Mouse (Mus musculus) G1E-ER4 (cell line): ENCODE measurements around the gene Retreg1. TPM values are rescaled to one million over a fixed set of nuclear protein-coding genes. Genes with fewer than 3 reads are reported as not detected.

Experiments used
- GATA1 ChIP-seq: IDR thresholded peaks from one replicate; pipeline ENCODE4 v1.8.0; 2012; ENCODE audit warnings: low read length, inconsistent platforms
- polyA plus RNA-seq: library from polyadenylated mRNA; stranded (reverse); fragments of >175 nt; gene quantifications from 2 replicates; pipeline ENCODE4 v1.2.3, GENCODE M21; 2012

The Retreg1 gene
- polyA plus RNA-seq, 1 experiment, result not detected

GRCm38 (mm10) chr15:25966220-25966774 lies 123.3 kb downstream of the Retreg1 start:
- TF ChIP-seq GATA1, result no peak

DNA sequence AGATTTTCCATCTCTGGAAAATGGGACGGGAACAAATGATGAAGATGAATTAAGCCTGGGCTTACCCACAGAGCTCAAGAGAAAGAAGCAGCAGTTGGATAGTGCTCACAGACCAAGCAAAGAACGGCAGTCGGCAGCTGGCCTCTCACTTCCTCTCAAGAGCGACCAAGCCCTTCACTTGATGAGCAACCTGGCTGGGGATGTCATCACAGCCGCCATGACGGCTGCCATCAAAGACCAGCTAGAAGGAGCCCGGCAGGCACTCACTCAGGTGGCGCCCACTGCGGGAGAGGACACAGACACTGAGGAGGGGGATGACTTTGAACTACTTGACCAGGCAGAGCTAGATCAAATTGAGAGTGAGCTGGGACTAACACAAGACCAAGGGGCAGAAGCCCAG lies 128.6 kb downstream of the Retreg1 start:
- TF ChIP-seq GATA1, result no peak

GRCm38 (mm10) chr15:25972758-25973157 lies 129.8 kb downstream of the Retreg1 start:
- TF ChIP-seq GATA1, result no peak

DNA sequence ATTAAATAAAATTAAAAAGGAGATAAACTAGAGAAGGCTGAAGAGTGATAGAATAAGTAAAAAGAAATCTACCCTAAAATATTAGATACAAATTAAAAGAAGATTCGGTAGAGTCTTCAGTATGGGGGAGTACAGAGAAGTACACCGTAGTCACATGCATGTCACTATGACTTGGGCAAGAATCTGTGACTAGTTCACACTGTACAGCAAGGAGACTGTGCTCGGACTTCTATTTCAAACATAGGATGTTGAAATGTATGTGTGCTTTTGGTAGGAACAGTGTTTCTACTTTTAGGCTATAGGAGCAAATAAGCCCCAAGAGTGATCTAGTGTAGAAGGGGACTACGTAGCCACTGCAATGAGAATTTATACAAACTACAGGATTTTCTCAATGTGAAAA lies 131.4 kb downstream of the Retreg1 start:
- TF ChIP-seq GATA1, result no peak

- TF ChIP-seq GATA1, result no peak
These were observed 132.8 kb downstream of the Retreg1 start for GRCm38 (mm10) chr15:25975810-25976209.

DNA sequence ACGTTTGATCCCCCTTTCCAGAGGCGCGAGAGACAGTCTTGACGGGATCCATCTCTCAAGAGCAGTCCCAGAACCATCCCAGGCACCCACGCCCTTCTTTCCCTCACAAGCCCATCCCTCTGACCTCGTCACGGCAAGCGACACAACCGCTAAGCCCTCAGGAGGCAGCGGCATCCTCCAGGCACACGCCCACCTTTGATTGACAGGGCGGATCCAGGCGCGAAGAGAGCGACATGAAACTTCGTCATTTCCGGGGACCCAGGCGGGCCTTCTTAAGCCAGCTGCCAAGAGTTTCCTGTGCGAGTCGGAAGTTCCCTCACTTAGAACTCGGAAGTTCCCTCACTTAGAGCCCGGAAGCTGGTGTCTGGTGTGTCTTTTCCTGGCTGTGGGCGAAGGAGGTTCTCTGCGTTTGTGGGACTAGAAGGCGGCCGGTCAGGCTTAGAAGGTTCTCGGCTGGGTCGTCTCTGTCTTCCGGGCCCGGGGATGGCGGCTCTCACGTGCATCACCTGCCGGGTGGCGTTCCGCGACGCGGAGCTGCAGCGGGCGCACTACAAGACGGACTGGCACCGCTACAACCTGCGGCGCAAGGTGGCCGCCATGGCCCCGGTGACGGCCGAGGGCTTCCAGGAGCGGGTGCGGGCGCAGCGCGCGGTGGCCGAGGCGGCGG lies 141.2 kb downstream of the Retreg1 start, which contains the start of gene Zfp622:
Gene Zfp622 (plus strand): TSS at position 300 of the 667 bp plus-strand sequence.
- no peak for TF ChIP-seq GATA1

DNA sequence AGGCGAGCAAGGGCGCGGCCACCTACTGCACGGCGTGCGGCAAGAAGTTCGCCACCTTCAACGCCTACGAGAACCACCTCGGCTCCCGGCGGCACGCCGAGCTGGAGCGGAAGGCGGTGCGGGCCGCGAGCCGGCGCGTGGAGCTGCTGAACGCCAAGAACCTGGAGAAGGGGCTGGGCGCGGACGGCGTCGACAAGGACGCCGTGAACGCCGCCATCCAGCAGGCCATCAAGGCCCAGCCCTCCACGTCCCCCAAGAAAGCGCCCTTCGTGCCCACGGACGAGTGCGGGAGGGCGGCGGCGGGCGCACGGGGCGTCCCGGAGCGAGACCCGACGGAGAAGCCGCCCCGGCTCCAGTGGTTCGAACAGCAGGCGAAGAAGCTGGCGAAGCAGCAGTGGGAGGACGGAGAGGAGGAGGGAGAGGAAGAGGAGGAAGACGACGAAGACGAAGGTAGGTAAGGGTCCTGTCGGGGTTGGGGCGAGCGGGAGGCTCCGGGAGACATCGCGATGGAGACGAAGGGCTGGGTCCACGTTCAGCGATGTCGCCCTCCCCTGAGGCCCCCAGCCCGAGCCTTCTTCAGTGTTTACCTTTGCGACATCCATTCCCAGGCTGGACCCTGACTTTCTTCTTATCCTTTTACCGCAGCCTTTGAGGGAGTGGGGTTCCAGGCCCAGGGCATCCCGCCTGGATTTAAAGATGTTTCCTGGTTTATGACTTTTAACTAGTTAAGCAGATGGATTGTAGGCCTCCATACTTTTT lies 141.9 kb downstream of the Retreg1 start:
- TF ChIP-seq GATA1, result no peak

- TF ChIP-seq GATA1, result no peak
These were observed 150.2 kb downstream of the Retreg1 start for GRCm38 (mm10) chr15:25992992-25993727.

DNA sequence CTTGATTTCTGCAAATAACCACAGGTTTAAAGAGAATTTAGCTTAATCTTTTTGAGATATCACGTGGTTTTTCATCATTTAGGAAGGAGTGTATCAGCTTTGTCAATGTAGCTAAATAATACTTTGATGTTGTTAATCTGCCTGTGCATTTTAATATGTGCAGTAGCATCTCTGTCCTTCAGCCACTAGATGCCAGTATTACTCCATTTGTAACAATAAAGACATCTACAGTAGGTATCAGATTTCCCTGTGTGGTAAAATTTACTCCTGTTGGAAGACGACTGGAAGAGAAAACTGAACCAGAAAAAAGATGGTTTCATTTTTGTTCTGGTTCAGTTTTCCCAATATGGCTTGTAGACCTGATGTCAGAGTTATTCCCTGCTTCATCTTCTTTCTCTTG lies 152.5 kb downstream of the Retreg1 start:
- no peak for TF ChIP-seq GATA1

GRCm38 (mm10) chr15:26008621-26009020 lies 165.6 kb downstream of the Retreg1 start:
- TF ChIP-seq GATA1, result no peak

DNA sequence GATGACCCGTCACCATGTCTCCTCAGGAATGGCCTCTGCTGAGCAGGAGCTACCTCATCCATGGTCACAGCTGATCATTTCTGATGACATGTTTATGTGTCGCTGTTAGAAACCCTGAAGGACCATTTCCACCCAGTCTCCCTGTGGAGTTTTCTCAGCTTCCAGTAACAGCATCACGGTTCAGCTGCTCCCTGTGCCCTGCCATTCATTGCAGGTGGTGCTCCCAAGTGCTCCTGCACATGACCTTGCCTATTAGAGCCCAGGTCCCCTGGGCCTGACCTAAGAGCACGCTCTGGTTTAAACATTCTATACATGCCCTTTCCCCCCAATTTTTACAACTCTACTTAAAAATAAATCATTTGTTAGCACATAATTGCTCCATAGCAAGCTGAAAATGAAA lies 169.9 kb downstream of the Retreg1 start:
- TF ChIP-seq GATA1, result no peak

DNA sequence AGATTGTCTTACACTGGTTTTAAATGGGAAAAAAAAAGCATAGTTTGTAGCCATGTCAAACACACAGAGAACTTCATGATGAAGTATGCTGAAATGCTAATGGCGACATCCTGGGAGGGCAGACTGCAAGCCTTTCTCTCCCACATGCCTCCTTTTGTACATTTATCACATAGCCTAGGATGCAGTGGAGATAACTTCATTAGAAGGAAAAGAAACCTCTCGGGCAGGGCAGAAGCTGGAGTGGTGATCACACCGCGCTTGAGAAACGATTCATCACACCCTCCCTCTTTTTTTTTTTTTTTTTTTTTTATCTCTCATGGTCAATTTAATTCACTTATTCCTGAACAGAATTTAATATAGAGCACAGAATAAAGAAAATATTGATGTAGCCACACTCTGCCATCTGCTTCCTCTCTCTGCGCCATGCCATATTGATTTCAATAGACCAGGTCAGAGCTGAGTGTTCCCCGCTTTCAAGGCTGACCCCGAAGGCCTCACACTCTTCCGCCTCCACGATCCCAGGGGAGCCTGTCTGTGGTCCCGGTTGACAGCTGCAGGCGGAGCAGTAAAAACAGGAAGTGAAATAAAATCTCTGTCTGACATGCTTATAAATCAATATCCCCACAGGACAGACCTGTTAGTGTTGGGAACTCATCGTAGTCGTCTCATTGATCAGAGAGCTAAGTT lies 173.1 kb downstream of the Retreg1 start:
- TF ChIP-seq GATA1, result no peak

DNA sequence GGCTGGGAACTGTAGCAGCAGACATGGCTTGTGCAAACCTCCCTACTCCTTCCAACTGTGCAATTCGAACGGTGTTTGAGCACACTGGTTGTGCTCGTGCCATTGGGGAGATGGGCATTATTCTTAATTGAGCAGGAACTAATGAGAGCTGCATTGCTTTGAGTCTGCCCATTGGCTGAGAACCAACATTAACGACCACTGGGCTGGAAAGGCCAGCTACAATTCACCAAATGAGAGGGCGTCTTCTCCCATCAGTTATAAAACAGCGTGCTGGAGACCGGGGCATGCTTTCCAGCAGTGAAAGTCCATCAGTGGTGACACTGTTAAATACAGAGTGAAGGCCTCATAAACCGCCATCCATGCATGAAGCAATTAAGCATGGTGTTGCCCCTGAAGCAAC lies 178.7 kb downstream of the Retreg1 start:
- TF ChIP-seq GATA1, result no peak

GRCm38 (mm10) chr15:26022636-26023035 lies 179.7 kb downstream of the Retreg1 start:
- TF ChIP-seq GATA1, result no peak

Other genes starting within 250 kb of the Retreg1 start
- not detected in 2 replicates for gene Myo10, start 220.7 kb upstream of the Retreg1 start, polyA plus RNA-seq
- gene Zfp622, start 141.2 kb downstream of the Retreg1 start, polyA plus RNA-seq, result 51.3 and 63.5 TPM in 2 replicates